Mouse (Mus musculus): Measurements from ENCODE around the gene Cyp2d22. TPM values are rescaled to one million over a fixed set of nuclear protein-coding genes. Genes with fewer than 3 reads are reported as not detected.
"Not testable (repeated sequence)": the region's sequence is repeated elsewhere in the genome, so short reads cannot be mapped to it uniquely, and the experiment has no call there.

Gene Cyp2d22
- polyA plus RNA-seq, 1 experiment from 2014 or later, result 16.4 TPM

GRCm38 (mm10) chr15:82403606-82404005, 23.5 kb upstream of the Cyp2d22 start:
- Histone ChIP-seq H3K36me3 (ENCODE audit: control insufficient read depth, insufficient read depth, low read length) (no peaks in the 10 kb centered on the region), H3K9ac (ENCODE audit: low read length) (no peak overlapping the region), H3K4me1 (ENCODE audit: control insufficient read depth, insufficient read depth, low read length) (no peaks in the 10 kb centered on the region), H3K9me3 (replicated peaks; ENCODE audit: control insufficient read depth, low read length) (no peaks in the 10 kb centered on the region), H3K4me3 (replicated peaks; ENCODE audit: low read length) (no peak overlapping the region), H3K27me3 (ENCODE audit: control insufficient read depth, insufficient read depth, low read length) (no peaks in the 10 kb centered on the region), H3K27ac (ENCODE audit: low read length) (no peak overlapping the region), H3K4me2 (ENCODE audit: low read depth, low read length) (no peak overlapping the region)
- WGBS, result 93% methylated on average over 9 of the region's 9 CpGs
- ATAC-seq (ENCODE audit: insufficient read depth, low FRiP score), result no peak

GRCm38 (mm10) chr15:82402741-82403140, 22.7 kb upstream of the Cyp2d22 start:
- no peak for ATAC-seq (ENCODE audit: insufficient read depth, low FRiP score)
- H3K4me3 ChIP-seq (replicated peaks; ENCODE audit: low read length), result no peak overlapping the region
- H3K9me3 ChIP-seq (replicated peaks; ENCODE audit: control insufficient read depth, low read length), result no peaks in the 10 kb centered on the region
- no peaks in the 10 kb centered on the region for H3K4me1 ChIP-seq (ENCODE audit: control insufficient read depth, insufficient read depth, low read length)
- H3K27me3 ChIP-seq (ENCODE audit: control insufficient read depth, insufficient read depth, low read length), result no peaks in the 10 kb centered on the region
- H3K36me3 ChIP-seq (ENCODE audit: control insufficient read depth, insufficient read depth, low read length), result no peaks in the 10 kb centered on the region
- whole genome bisulfite sequencing, result 86% methylated on average over 6 of the region's 6 CpGs
- H3K27ac ChIP-seq (ENCODE audit: low read length), result no peak overlapping the region
- H3K9ac ChIP-seq (ENCODE audit: low read length), result no peak overlapping the region
- no peak overlapping the region for H3K4me2 ChIP-seq (ENCODE audit: low read depth, low read length)

- H3K27ac ChIP-seq (ENCODE audit: low read length), result no peak overlapping the region
- H3K27me3 ChIP-seq (ENCODE audit: control insufficient read depth, insufficient read depth, low read length), result no peaks in the 10 kb centered on the region
- H3K4me2 ChIP-seq (ENCODE audit: low read depth, low read length), result no peak overlapping the region
- no peak for ATAC-seq (ENCODE audit: insufficient read depth, low FRiP score)
- H3K4me1 ChIP-seq (ENCODE audit: control insufficient read depth, insufficient read depth, low read length), result no peaks in the 10 kb centered on the region
- H3K36me3 ChIP-seq (ENCODE audit: control insufficient read depth, insufficient read depth, low read length), result no peaks in the 10 kb centered on the region
- H3K4me3 ChIP-seq (replicated peaks; ENCODE audit: low read length), result no peak overlapping the region
- no peak overlapping the region for H3K9ac ChIP-seq (ENCODE audit: low read length)
- no peaks in the 10 kb centered on the region for H3K9me3 ChIP-seq (replicated peaks; ENCODE audit: control insufficient read depth, low read length)
Measured at GRCm38 (mm10) chr15:82402106-82402505, 22.0 kb upstream of the Cyp2d22 start.

GRCm38 (mm10) chr15:82401516-82401915, 21.5 kb upstream of the Cyp2d22 start:
- Histone ChIP-seq H3K4me3 (replicated peaks; ENCODE audit: low read length) (no peak overlapping the region), H3K27me3 (ENCODE audit: control insufficient read depth, insufficient read depth, low read length) (no peaks in the 10 kb centered on the region), H3K27ac (ENCODE audit: low read length) (no peak overlapping the region), H3K9ac (ENCODE audit: low read length) (no peak overlapping the region), H3K9me3 (replicated peaks; ENCODE audit: control insufficient read depth, low read length) (no peaks in the 10 kb centered on the region), H3K36me3 (ENCODE audit: control insufficient read depth, insufficient read depth, low read length) (no peaks in the 10 kb centered on the region), H3K4me1 (ENCODE audit: control insufficient read depth, insufficient read depth, low read length) (no peaks in the 10 kb centered on the region), H3K4me2 (ENCODE audit: low read depth, low read length) (no peak overlapping the region)
- ATAC-seq (ENCODE audit: insufficient read depth, low FRiP score), result no peak
- WGBS, result 65% methylated on average over 2 of the region's 2 CpGs

GRCm38 (mm10) chr15:82395955-82396354, 15.9 kb upstream of the Cyp2d22 start:
- H3K4me3 ChIP-seq (replicated peaks; ENCODE audit: low read length); H3K9ac ChIP-seq (ENCODE audit: low read length); H3K4me2 ChIP-seq (ENCODE audit: low read depth, low read length); H3K9me3 ChIP-seq (replicated peaks; ENCODE audit: control insufficient read depth, low read length); H3K36me3 ChIP-seq (ENCODE audit: control insufficient read depth, insufficient read depth, low read length); H3K27ac ChIP-seq (ENCODE audit: low read length); H3K4me1 ChIP-seq (ENCODE audit: control insufficient read depth, insufficient read depth, low read length); ATAC-seq (ENCODE audit: insufficient read depth, low FRiP score); H3K27me3 ChIP-seq (ENCODE audit: control insufficient read depth, insufficient read depth, low read length): not testable (repeated sequence)
- 71% methylated on average over 3 of the region's 3 CpGs for WGBS

GRCm38 (mm10) chr15:82393922-82394321, 13.9 kb upstream of the Cyp2d22 start, which contains the start of gene Cyp2d11:
TSS of gene Cyp2d11 (minus strand) at chr15:82394022.
- H3K4me1 ChIP-seq (ENCODE audit: control insufficient read depth, insufficient read depth, low read length); ATAC-seq (ENCODE audit: insufficient read depth, low FRiP score): not testable (repeated sequence)
- WGBS, result 90% methylated on average over 2 of the region's 2 CpGs

GRCm38 (mm10) chr15:82389916-82390315, 9.9 kb upstream of the Cyp2d22 start:
- H3K27ac ChIP-seq (ENCODE audit: low read length); H3K4me1 ChIP-seq (ENCODE audit: control insufficient read depth, insufficient read depth, low read length): not testable (repeated sequence)
- 87% methylated on average over 10 of the region's 10 CpGs for WGBS

More at GRCm38 (mm10) chr15:82393922-82394321, 13.9 kb upstream of the Cyp2d22 start, which contains the start of gene Cyp2d11:
- not testable (repeated sequence) for H3K9ac ChIP-seq (ENCODE audit: low read length); H3K4me3 ChIP-seq (replicated peaks; ENCODE audit: low read length); H3K36me3 ChIP-seq (ENCODE audit: control insufficient read depth, insufficient read depth, low read length); H3K27ac ChIP-seq (ENCODE audit: low read length); H3K4me2 ChIP-seq (ENCODE audit: low read depth, low read length); H3K27me3 ChIP-seq (ENCODE audit: control insufficient read depth, insufficient read depth, low read length); H3K9me3 ChIP-seq (replicated peaks; ENCODE audit: control insufficient read depth, low read length)

GRCm38 (mm10) chr15:82385729-82386128, 5.7 kb upstream of the Cyp2d22 start:
- Histone ChIP-seq H3K27ac (ENCODE audit: low read length) (no peak overlapping the region), H3K36me3 (ENCODE audit: control insufficient read depth, insufficient read depth, low read length) (no peaks in the 10 kb centered on the region), H3K4me3 (replicated peaks; ENCODE audit: low read length) (no peak overlapping the region), H3K27me3 (ENCODE audit: control insufficient read depth, insufficient read depth, low read length) (no peaks in the 10 kb centered on the region), H3K9me3 (replicated peaks; ENCODE audit: control insufficient read depth, low read length) (no peaks in the 10 kb centered on the region; the same call in 1 of the 2 replicates), H3K9ac (ENCODE audit: low read length) (no peak overlapping the region), H3K4me2 (ENCODE audit: low read depth, low read length) (no peak overlapping the region), H3K4me1 (ENCODE audit: control insufficient read depth, insufficient read depth, low read length) (peaks cover 2% of the 10 kb centered on the region; the same call in 1 of the 2 replicates)
- WGBS, result 64% methylated on average over 2 of the region's 2 CpGs
- ATAC-seq (ENCODE audit: insufficient read depth, low FRiP score), result no peak

More at GRCm38 (mm10) chr15:82389916-82390315, 9.9 kb upstream of the Cyp2d22 start:
- H3K9ac ChIP-seq (ENCODE audit: low read length); H3K4me2 ChIP-seq (ENCODE audit: low read depth, low read length); H3K9me3 ChIP-seq (replicated peaks; ENCODE audit: control insufficient read depth, low read length); H3K27me3 ChIP-seq (ENCODE audit: control insufficient read depth, insufficient read depth, low read length); H3K4me3 ChIP-seq (replicated peaks; ENCODE audit: low read length); ATAC-seq (ENCODE audit: insufficient read depth, low FRiP score); H3K36me3 ChIP-seq (ENCODE audit: control insufficient read depth, insufficient read depth, low read length): not testable (repeated sequence)

- Histone ChIP-seq H3K36me3 (ENCODE audit: control insufficient read depth, insufficient read depth, low read length) (no peaks in the 10 kb centered on the region), H3K27ac (ENCODE audit: low read length) (no peak overlapping the region), H3K4me3 (replicated peaks; ENCODE audit: low read length) (no peak overlapping the region), H3K27me3 (ENCODE audit: control insufficient read depth, insufficient read depth, low read length) (no peaks in the 10 kb centered on the region), H3K4me2 (ENCODE audit: low read depth, low read length) (no peak overlapping the region), H3K4me1 (ENCODE audit: control insufficient read depth, insufficient read depth, low read length) (peaks cover 14% of the 10 kb centered on the region), H3K9ac (ENCODE audit: low read length) (no peak overlapping the region), H3K9me3 (replicated peaks; ENCODE audit: control insufficient read depth, low read length) (no peaks in the 10 kb centered on the region; the same call in 1 of the 2 replicates)
- ATAC-seq (ENCODE audit: insufficient read depth, low FRiP score), result no peak
- 75% methylated on average over 2 of the region's 2 CpGs for WGBS
Measured at GRCm38 (mm10) chr15:82382441-82382840, 2.4 kb upstream of the Cyp2d22 start.

- H3K9ac ChIP-seq (ENCODE audit: low read length), result peak overlapping the region; percentile 56
- H3K36me3 ChIP-seq (ENCODE audit: control insufficient read depth, insufficient read depth, low read length), result no peaks in the 10 kb centered on the region
- no peak for ATAC-seq (ENCODE audit: insufficient read depth, low FRiP score)
- H3K27me3 ChIP-seq (ENCODE audit: control insufficient read depth, insufficient read depth, low read length), result no peaks in the 10 kb centered on the region
- H3K4me3 ChIP-seq (replicated peaks; ENCODE audit: low read length), result peak overlapping the region; percentile 61
- H3K4me2 ChIP-seq (ENCODE audit: low read depth, low read length), result peak overlapping the region; percentile 79
- H3K9me3 ChIP-seq (replicated peaks; ENCODE audit: control insufficient read depth, low read length), result no peaks in the 10 kb centered on the region; the same call in 1 of the 2 replicates
- H3K4me1 ChIP-seq (ENCODE audit: control insufficient read depth, insufficient read depth, low read length), result peaks cover 17% of the 10 kb centered on the region
- peak overlapping the region; percentile 10 for H3K27ac ChIP-seq (ENCODE audit: low read length)
- WGBS, result 25% methylated on average over 7 of the region's 7 CpGs
Measured at GRCm38 (mm10) chr15:82380714-82381062, 628 bp upstream of the Cyp2d22 start.
